Mouse (Mus musculus) megakaryocyte, adult 5-6 weeks (primary cell): ENCODE data around the gene Tmem176b. TPM values are rescaled to one million over a fixed set of nuclear protein-coding genes. Genes with fewer than 3 reads are reported as not detected.
A peak's percentile ranks its signal among the peaks of the same experiment; 100 is the strongest.
"Not testable (repeated sequence)": the region's sequence is repeated elsewhere in the genome, so short reads cannot be mapped to it uniquely, and the experiment has no call there.

Source experiments
- ATAC-seq: 2 replicates; pipeline ENCODE4 v1.8.0; 2016; ENCODE audit warnings: mild to moderate bottlenecking, inconsistent platforms; ENCODE audit not compliant: poor library complexity, severe bottlenecking
- total RNA-seq, 2 experiments: library from RNA; stranded (forward) in 1 of 2; stranded (reverse) in 1 of 2; fragments of 153-499, 151-499 nt in 1 of 2; fragments of 221-1000, 200-1000 nt in 1 of 2; gene quantifications; 2 replicates each; pipeline versions ENCODE4 v1.2.3 to v1.2.4; 2015 to 2017

The Tmem176b gene
- total RNA-seq, 2 experiments from 2014 or later, result 74.3 to 85.0 TPM

- no peak for ATAC-seq
Observed at GRCm38 (mm10) chr6:48845086-48845485, 3.8 kb upstream of the Tmem176b start.

GRCm38 (mm10) chr6:48842111-48842842 lies 981 bp upstream of the Tmem176b start:
- ATAC-seq, result peak; percentile 46; the same call in 1 of the 2 replicates

GRCm38 (mm10) chr6:48840371-48840969 lies 826 bp downstream of the Tmem176b start, which contains the start of gene Tmem176a:
Gene Tmem176a (plus strand): TSS chr6:48840919.
- ATAC-seq, result no peak; the same call in 1 of the 2 replicates

- no peak for ATAC-seq
Observed at GRCm38 (mm10) chr6:48838321-48839080, 2.8 kb downstream of the Tmem176b start.

GRCm38 (mm10) chr6:48837516-48837915 lies 3.8 kb downstream of the Tmem176b start:
- no peak for ATAC-seq

- no peak for ATAC-seq
Observed at GRCm38 (mm10) chr6:48836146-48836545, 5.2 kb downstream of the Tmem176b start.

- no peak for ATAC-seq
Observed at GRCm38 (mm10) chr6:48835241-48835640, 6.1 kb downstream of the Tmem176b start.

GRCm38 (mm10) chr6:48833515-48833914 lies 7.8 kb downstream of the Tmem176b start:
- no peak for ATAC-seq

- peak; percentile 83 for ATAC-seq
Observed at GRCm38 (mm10) chr6:48832426-48832825, 8.9 kb downstream of the Tmem176b start.

GRCm38 (mm10) chr6:48831141-48831540 lies 10.2 kb downstream of the Tmem176b start:
- ATAC-seq, result no peak

GRCm38 (mm10) chr6:48830241-48830640 lies 11.1 kb downstream of the Tmem176b start:
- peak; percentile 48; the same call in 1 of the 2 replicates for ATAC-seq

GRCm38 (mm10) chr6:48829651-48830050 lies 11.6 kb downstream of the Tmem176b start:
- ATAC-seq, result no peak

- no peak for ATAC-seq
Observed at GRCm38 (mm10) chr6:48828976-48829375, 12.3 kb downstream of the Tmem176b start.

GRCm38 (mm10) chr6:48825016-48825415 lies 16.3 kb downstream of the Tmem176b start:
- no peak for ATAC-seq

- not testable (repeated sequence) for ATAC-seq
Observed at GRCm38 (mm10) chr6:48821991-48822785, 19.1 kb downstream of the Tmem176b start.

- ATAC-seq, result peak; percentile 100
Observed at GRCm38 (mm10) chr6:48817815-48818214, 23.5 kb downstream of the Tmem176b start.

GRCm38 (mm10) chr6:48815013-48815412 lies 26.3 kb downstream of the Tmem176b start:
- ATAC-seq, result no peak

GRCm38 (mm10) chr6:48809494-48810219 lies 31.6 kb downstream of the Tmem176b start:
- ATAC-seq, result no peak

- ATAC-seq, result no peak
Observed at GRCm38 (mm10) chr6:48806746-48807145, 34.5 kb downstream of the Tmem176b start.

- ATAC-seq, result no peak
Observed at GRCm38 (mm10) chr6:48804346-48804745, 37.0 kb downstream of the Tmem176b start.
